Mouse (Mus musculus) liver, embryonic 11.5 days (tissue): ENCODE results near the gene Wwc2. TPM values are rescaled to one million over a fixed set of nuclear protein-coding genes. Genes with fewer than 3 reads are reported as not detected.

ENCODE experiments used
- ATAC-seq: fragments of 200-750 bp; cut with Nextera tagmentation; replicated peaks from 2 replicates; pipeline ENCODE4 v1.8.0; 2017; ENCODE audit warnings: moderate number of reproducible peaks, mild to moderate bottlenecking, moderate TSS enrichment, moderate library complexity; ENCODE audit not compliant: low FRiP score
- DNase-seq: peaks from one replicate; pipeline ENCODE4 v3.0.0-alpha.2; 2017; ENCODE audit warnings: low spot score
- H3K27ac ChIP-seq: fragments of 300-500 bp; sonication (generic); 2 replicates; pipeline ENCODE4 v1.5.1; 2014; ENCODE audit warnings: mild to moderate bottlenecking, low read depth, low read length, control low read depth
- H3K27me3 ChIP-seq: fragments of 300-500 bp; sonication (generic); replicated peaks from 2 replicates; pipeline ENCODE4 v1.6.1; 2014; ENCODE audit warnings: low read length, mixed read lengths; ENCODE audit not compliant: control insufficient read depth, insufficient read depth
- H3K36me3 ChIP-seq: fragments of 300-500 bp; sonication (generic); 2 replicates; pipeline ENCODE4 v1.6.1; 2014; ENCODE audit warnings: mild to moderate bottlenecking, low read length, moderate library complexity, mixed read lengths; ENCODE audit not compliant: control insufficient read depth, insufficient read depth
- H3K4me1 ChIP-seq: fragments of 300-500 bp; sonication (generic); replicated peaks from 2 replicates; pipeline ENCODE4 v1.6.1; 2014; ENCODE audit warnings: low read length, mixed read lengths; ENCODE audit not compliant: control insufficient read depth, insufficient read depth
- H3K4me2 ChIP-seq: fragments of 300-500 bp; sonication (generic); 2 replicates; pipeline ENCODE4 v1.6.1; 2014; ENCODE audit warnings: mild to moderate bottlenecking, control low read depth, moderate library complexity
- H3K4me3 ChIP-seq: fragments of 300-500 bp; sonication (generic); 2 replicates; pipeline ENCODE4 v1.5.1; 2014; ENCODE audit warnings: low read depth, low read length, control low read depth
- H3K9ac ChIP-seq: fragments of 300-500 bp; sonication (generic); 2 replicates; pipeline ENCODE4 v1.6.1; 2014; ENCODE audit warnings: low read depth, low read length, control low read depth
- H3K9me3 ChIP-seq: fragments of 300-500 bp; sonication (generic); 2 replicates; pipeline ENCODE4 v1.6.1; 2016; ENCODE audit warnings: low read length, inconsistent platforms, mixed read lengths; ENCODE audit not compliant: control insufficient read depth
- WGBS: fragments of 180-500 bp; shearing (Covaris S2); extraction: QIAGEN DNeasy Blood & Tissue Kit; methylation state at CpG from one replicate; pipeline ENCODE4 v1.1.7; 2014; 5-methylcytosine and 5-hydroxymethylcytosine counted together
- polyA plus RNA-seq: library from polyadenylated mRNA; unstranded; fragments of >200 nt; fragmentation: Nextera tagmentation; extraction: Ambion mirVana; gene quantifications from 2 replicates; pipeline ENCODE4 v1.2.1, GENCODE M21; 2014

The Wwc2 gene
- polyA plus RNA-seq, 1 experiment from 2014 or later: 7.3 TPM

- H3K4me2 ChIP-seq: no peak overlapping the region
- no peaks in the 10 kb centered on the region for H3K9me3 ChIP-seq
- ATAC-seq (no peak), DNase-seq (no peak)
- no peak overlapping the region for H3K27ac ChIP-seq
- H3K4me3 ChIP-seq: no peak overlapping the region
- H3K27me3 ChIP-seq: no peaks in the 10 kb centered on the region
- H3K36me3 ChIP-seq: no peaks in the 10 kb centered on the region
- no peak overlapping the region for H3K9ac ChIP-seq
- WGBS: 53% methylated on average over 1 of the region's 1 CpGs
- peaks cover 3% of the 10 kb centered on the region; the same call in 1 of the 2 replicates for H3K4me1 ChIP-seq
Measured at GRCm38 (mm10) chr8:47996712-47997111, 6.0 kb upstream of the Wwc2 start.

GRCm38 (mm10) chr8:47996126-47996525, 5.4 kb upstream of the Wwc2 start:
- Histone ChIP-seq H3K27me3 (no peaks in the 10 kb centered on the region), H3K4me1 (peaks cover 5% of the 10 kb centered on the region; the same call in 1 of the 2 replicates), H3K27ac (no peak overlapping the region), H3K9ac (no peak overlapping the region), H3K36me3 (no peaks in the 10 kb centered on the region), H3K9me3 (no peaks in the 10 kb centered on the region), H3K4me3 (no peak overlapping the region), H3K4me2 (no peak overlapping the region)
- WGBS: 84% methylated on average over 3 of the region's 3 CpGs
- ATAC-seq (no peak), DNase-seq (no peak)

GRCm38 (mm10) chr8:47995391-47995790, 4.7 kb upstream of the Wwc2 start:
- no peak for DNase-seq
- H3K4me3 ChIP-seq: no peak overlapping the region

GRCm38 (mm10) chr8:47994618-47995274, 4.0 kb upstream of the Wwc2 start:
- Histone ChIP-seq H3K27ac (no peak overlapping the region), H3K4me3 (no peak overlapping the region), H3K4me1 (peaks cover 5% of the 10 kb centered on the region; the same call in 1 of the 2 replicates), H3K27me3 (no peaks in the 10 kb centered on the region), H3K36me3 (no peaks in the 10 kb centered on the region), H3K4me2 (peak overlapping the region; percentile 43), H3K9ac (no peak overlapping the region), H3K9me3 (no peaks in the 10 kb centered on the region)
- DNase-seq (no peak), ATAC-seq (no peak)
- 43% methylated on average over 25 of the region's 25 CpGs for WGBS

More at GRCm38 (mm10) chr8:47995391-47995790, 4.7 kb upstream of the Wwc2 start:
- H3K36me3 ChIP-seq: no peaks in the 10 kb centered on the region
- H3K4me2 ChIP-seq: no peak overlapping the region
- ATAC-seq: no peak
- H3K4me1 ChIP-seq: peaks cover 5% of the 10 kb centered on the region; the same call in 1 of the 2 replicates
- no peaks in the 10 kb centered on the region for H3K9me3 ChIP-seq
- no peak overlapping the region for H3K27ac ChIP-seq
- no peaks in the 10 kb centered on the region for H3K27me3 ChIP-seq
- WGBS: 86% methylated on average over 6 of the region's 6 CpGs
- no peak overlapping the region for H3K9ac ChIP-seq

GRCm38 (mm10) chr8:47990386-47990772, 345 bp downstream of the Wwc2 start:
- H3K9ac ChIP-seq: peak overlapping the region; percentile 89
- peak overlapping the region; percentile 85 for H3K4me3 ChIP-seq
- peak; percentile 98 for DNase-seq
- peaks cover 13% of the 10 kb centered on the region; the same call in 1 of the 2 replicates for H3K4me1 ChIP-seq
- ATAC-seq: peak; percentile 91
- H3K27ac ChIP-seq: peak overlapping the region; percentile 75
- no peaks in the 10 kb centered on the region for H3K9me3 ChIP-seq
- under 1% methylated on average over 36 of the region's 45 CpGs for WGBS
- no peaks in the 10 kb centered on the region for H3K27me3 ChIP-seq
- H3K4me2 ChIP-seq: peak overlapping the region; percentile 91
- no peaks in the 10 kb centered on the region for H3K36me3 ChIP-seq

- H3K4me1 ChIP-seq: peaks cover 13% of the 10 kb centered on the region; the same call in 1 of the 2 replicates
- peak overlapping the region; percentile 89 for H3K9ac ChIP-seq
- peak overlapping the region; percentile 91 for H3K4me2 ChIP-seq
- no peaks in the 10 kb centered on the region for H3K9me3 ChIP-seq
- no peaks in the 10 kb centered on the region for H3K36me3 ChIP-seq
- peak; percentile 48 for ATAC-seq
- no peak for DNase-seq
- H3K4me3 ChIP-seq: peak overlapping the region; percentile 85
- WGBS: under 1% methylated on average over 64 of the region's 66 CpGs
- peak overlapping the region; percentile 63; the same call in 1 of the 2 replicates for H3K27ac ChIP-seq
- H3K27me3 ChIP-seq: no peaks in the 10 kb centered on the region
Measured at GRCm38 (mm10) chr8:47989655-47990385, 904 bp downstream of the Wwc2 start.

- ATAC-seq (no peak), DNase-seq (no peak)
- H3K4me3 ChIP-seq: peak overlapping the region; percentile 85
- no peak overlapping the region; the same call in 1 of the 2 replicates for H3K27ac ChIP-seq
- peak overlapping the region; percentile 91 for H3K4me2 ChIP-seq
- H3K27me3 ChIP-seq: no peaks in the 10 kb centered on the region
- 24% methylated on average over 8 of the region's 8 CpGs for WGBS
- H3K36me3 ChIP-seq: no peaks in the 10 kb centered on the region
- H3K9me3 ChIP-seq: no peaks in the 10 kb centered on the region
- peaks cover 10% of the 10 kb centered on the region; the same call in 1 of the 2 replicates for H3K4me1 ChIP-seq
- peak overlapping the region; percentile 89 for H3K9ac ChIP-seq
Measured at GRCm38 (mm10) chr8:47989211-47989610, 1.5 kb downstream of the Wwc2 start.

- Histone ChIP-seq H3K9me3 (no peaks in the 10 kb centered on the region), H3K4me3 (no peak overlapping the region), H3K4me1 (peaks cover 10% of the 10 kb centered on the region; the same call in 1 of the 2 replicates), H3K27ac (no peak overlapping the region), H3K9ac (no peak overlapping the region), H3K4me2 (peak overlapping the region; percentile 23; the same call in 1 of the 2 replicates), H3K27me3 (no peaks in the 10 kb centered on the region), H3K36me3 (no peaks in the 10 kb centered on the region)
- ATAC-seq: no peak
- 71% methylated on average over 15 of the region's 15 CpGs for WGBS
- DNase-seq: no peak
Measured at GRCm38 (mm10) chr8:47988111-47988510, 2.6 kb downstream of the Wwc2 start.
